Mouse (Mus musculus) gonadal fat pad, adult 2 months (tissue): ENCODE results near the gene Myh9. TPM values are rescaled to one million over a fixed set of nuclear protein-coding genes. Genes with fewer than 3 reads are reported as not detected.

Experiments used
- DNase-seq: peaks from one replicate; pipeline ENCODE4 v3.0.0-alpha.2; 2012; ENCODE audit warnings: low read depth
- polyA plus RNA-seq: library from polyadenylated mRNA; depleted of rRNA; stranded (reverse); fragments of >200 nt; gene quantifications from 2 replicates; pipeline ENCODE4 v1.2.3, GENCODE M21; 2012; rRNA removed

Myh9 gene
- 68.6 and 83.3 TPM in 2 replicates for polyA plus RNA-seq

- no peak for DNase-seq
Measured at GRCm38 (mm10) chr15:77842047-77842843, at the start of gene Myh9. Gene Myh9 (minus strand): TSS chr15:77842175.

- no peak for DNase-seq
Measured at GRCm38 (mm10) chr15:77891766-77892165, 49.8 kb upstream of the Myh9 start.

GRCm38 (mm10) chr15:77889761-77890422, 47.9 kb upstream of the Myh9 start:
- DNase-seq, result no peak

GRCm38 (mm10) chr15:77888286-77888685, 46.3 kb upstream of the Myh9 start:
- no peak for DNase-seq

- no peak for DNase-seq
Measured at GRCm38 (mm10) chr15:77887093-77887488, 45.1 kb upstream of the Myh9 start.

- DNase-seq, result no peak
Measured at GRCm38 (mm10) chr15:77886369-77887092, 44.6 kb upstream of the Myh9 start.

- DNase-seq, result no peak
Measured at GRCm38 (mm10) chr15:77885945-77886344, 44.0 kb upstream of the Myh9 start.

GRCm38 (mm10) chr15:77885159-77885558, 43.2 kb upstream of the Myh9 start:
- no peak for DNase-seq

GRCm38 (mm10) chr15:77883697-77884010, 41.7 kb upstream of the Myh9 start:
- DNase-seq, result no peak

- DNase-seq, result no peak
Measured at GRCm38 (mm10) chr15:77882797-77883696, 41.1 kb upstream of the Myh9 start.

- no peak for DNase-seq
Measured at GRCm38 (mm10) chr15:77882297-77882696, 40.3 kb upstream of the Myh9 start.

GRCm38 (mm10) chr15:77881698-77882097, 39.7 kb upstream of the Myh9 start:
- DNase-seq, result no peak

GRCm38 (mm10) chr15:77880738-77881137, 38.8 kb upstream of the Myh9 start:
- DNase-seq, result no peak

GRCm38 (mm10) chr15:77879756-77880155, 37.8 kb upstream of the Myh9 start:
- no peak for DNase-seq

GRCm38 (mm10) chr15:77877209-77877608, 35.2 kb upstream of the Myh9 start:
- no peak for DNase-seq

GRCm38 (mm10) chr15:77876716-77877115, 34.7 kb upstream of the Myh9 start:
- DNase-seq, result no peak

GRCm38 (mm10) chr15:77875953-77876352, 34.0 kb upstream of the Myh9 start:
- DNase-seq, result no peak

GRCm38 (mm10) chr15:77874807-77875206, 32.8 kb upstream of the Myh9 start:
- no peak for DNase-seq

GRCm38 (mm10) chr15:77874310-77874709, 32.3 kb upstream of the Myh9 start:
- no peak for DNase-seq

GRCm38 (mm10) chr15:77873564-77873963, 31.6 kb upstream of the Myh9 start:
- DNase-seq, result no peak

- no peak for DNase-seq
Measured at GRCm38 (mm10) chr15:77872996-77873395, 31.0 kb upstream of the Myh9 start.

GRCm38 (mm10) chr15:77868340-77868739, 26.4 kb upstream of the Myh9 start:
- DNase-seq, result no peak
